Mouse (Mus musculus) monocyte, adult 5-6 weeks (primary cell): ENCODE data around the gene Gm10638. TPM values are rescaled to one million over a fixed set of nuclear protein-coding genes. Genes with fewer than 3 reads are reported as not detected.

Experiments used
- ATAC-seq: fragments of 153-309, 156-312 bp; replicated peaks from 2 replicates; pipeline ENCODE4 v1.8.0; 2017; ENCODE audit warnings: mild to moderate bottlenecking; ENCODE audit not compliant: low TSS enrichment, insufficient number of reproducible peaks, severe bottlenecking, poor library complexity, low FRiP score
- total RNA-seq: library from RNA; stranded (forward); fragments of 200-1000, 200-491, 200-594 nt; gene quantifications from 3 replicates; pipeline ENCODE4 v1.2.3, GENCODE M21; 2017

Gene Gm10638
- total RNA-seq, 1 experiment from 2014 or later = not detected

- no peak for ATAC-seq
These were observed 23.0 kb downstream of the Gm10638 start for GRCm38 (mm10) chr8:86768499-86768898.

GRCm38 (mm10) chr8:86769945-86770715, 24.6 kb downstream of the Gm10638 start:
- no peak for ATAC-seq

- ATAC-seq = no peak
These were observed 33.7 kb downstream of the Gm10638 start for GRCm38 (mm10) chr8:86779207-86779606.

- no peak for ATAC-seq
These were observed 35.6 kb downstream of the Gm10638 start for GRCm38 (mm10) chr8:86781094-86781493.

GRCm38 (mm10) chr8:86786498-86786897, 41.0 kb downstream of the Gm10638 start:
- ATAC-seq = no peak

- no peak for ATAC-seq
These were observed 42.5 kb downstream of the Gm10638 start for GRCm38 (mm10) chr8:86787891-86788420.

GRCm38 (mm10) chr8:86789576-86789975, 44.1 kb downstream of the Gm10638 start:
- ATAC-seq = no peak

- ATAC-seq = no peak
These were observed 46.0 kb downstream of the Gm10638 start for GRCm38 (mm10) chr8:86791542-86791941.

- ATAC-seq = no peak
These were observed 49.2 kb downstream of the Gm10638 start for GRCm38 (mm10) chr8:86794716-86795115.

Other genes with a start within 250 kb of the Gm10638 start
- not detected in 3 replicates for gene Abcc12, start 165.0 kb upstream of the Gm10638 start, total RNA-seq
- 61.5 to 94.5 TPM (median 63.1 TPM) in 3 replicates for gene Lonp2, start 121.7 kb upstream of the Gm10638 start, total RNA-seq
- 29.7 to 37.9 TPM (median 35.9 TPM) in 3 replicates for gene Siah1a, start 235 bp downstream of the Gm10638 start, total RNA-seq
- gene N4bp1, start 139.6 kb downstream of the Gm10638 start, total RNA-seq = 50.6 to 62.5 TPM (median 51.5 TPM) in 3 replicates